ENCODE assay signal across 22 mouse cellular contexts in the genomic region with DNA sequence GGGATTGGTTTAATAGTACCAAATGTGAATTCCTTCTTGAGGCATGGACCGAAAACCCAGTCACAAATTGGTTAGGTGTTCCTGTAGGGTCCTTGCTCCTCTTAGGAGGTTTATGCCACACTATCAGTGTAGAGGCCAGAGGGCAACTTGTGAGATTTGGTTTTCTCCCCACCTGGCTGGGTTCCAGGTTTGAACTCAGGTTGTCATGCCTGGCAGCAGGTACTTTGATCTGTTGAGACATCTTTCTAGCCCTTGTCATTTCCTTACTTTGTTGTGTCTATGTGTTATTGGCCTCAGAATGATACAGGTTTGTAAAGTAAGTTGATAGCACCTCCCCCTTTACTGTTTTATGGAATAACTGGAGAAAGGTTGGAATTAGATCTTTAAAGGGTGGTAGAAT.
A peak's percentile ranks its signal among the peaks of the same experiment; 100 is the strongest.
DNase-seq lines count a peak whose midpoint lies in the region; ATAC-seq and TF ChIP-seq lines count a peak whose summit lies in the region.
"Had no signal": no experiment of that assay in that cellular context is flagged by ENCODE, and none has a peak within 500 bp of the region (broad histone marks: within the 10 kb centered on the region; RNA-seq: fewer than 3 reads in every experiment).

No protein-coding gene starts in this region.

- no peak for ATAC-seq in midbrain, embryonic 11.5 days (ENCODE audit: low FRiP score)
- no peak for ATAC-seq in midbrain, embryonic 15.5 days (replicated peaks)
- ATAC-seq: activated CD4-positive, CD25-positive, alpha-beta regulatory T cell, adult 4 months; CD4-positive, CD25-positive, alpha-beta regulatory T cell, adult 4 months; forebrain, embryonic 13.5 days; forebrain, embryonic 15.5 days; forebrain, postnatal 0 days; Patski had no signal

- no peak overlapping the region for H3K4me2 ChIP-seq in midbrain, embryonic 11.5 days
- H3K4me2 ChIP-seq in midbrain, embryonic 15.5 days: no peak overlapping the region
- H3K4me2 ChIP-seq: embryonic facial prominence, embryonic 12.5 days; forebrain, embryonic 13.5 days; forebrain, embryonic 15.5 days had no signal

- no peaks in the 10 kb centered on the region for H3K27me3 ChIP-seq in liver, adult 2 months (ENCODE audit: control insufficient read depth, insufficient read depth, low read length)
- no peaks in the 10 kb centered on the region for H3K27me3 ChIP-seq in midbrain, embryonic 11.5 days (ENCODE audit: control insufficient read depth, insufficient read depth, low read length)
- H3K27me3 ChIP-seq in midbrain, embryonic 15.5 days (replicated peaks): no peaks in the 10 kb centered on the region
- H3K27me3 ChIP-seq: CH12.LX; embryonic facial prominence, embryonic 12.5 days; forebrain, embryonic 13.5 days; forebrain, embryonic 15.5 days; Patski had no signal

- H3K9me3 ChIP-seq in midbrain, embryonic 11.5 days (ENCODE audit: control insufficient read depth, low read length): no peaks in the 10 kb centered on the region
- no peaks in the 10 kb centered on the region for H3K9me3 ChIP-seq in midbrain, embryonic 15.5 days
- H3K9me3 ChIP-seq: embryonic facial prominence, embryonic 10.5 days; embryonic facial prominence, embryonic 12.5 days; forebrain, embryonic 13.5 days; forebrain, embryonic 15.5 days; G1E had no signal

- DNase-seq in cerebellum, adult 9-10 months: peak; percentile 9
- no peak for DNase-seq in cerebellum, adult 18-20 months
- DNase-seq in cerebellum, postnatal 10 days: peak; percentile 14 to 22
- no peak for DNase-seq in cerebellum, adult 11-12 months
- peak; percentile 41 for DNase-seq in liver, adult 2 months (ENCODE audit: extremely low read depth, low read depth, low spot score)
- DNase-seq in liver: no peak
- DNase-seq in midbrain, embryonic 11.5 days (ENCODE audit: low spot score, missing footprints): peak; percentile 78
- DNase-seq: adrenal gland, adult 8-10 months; adrenal gland, postnatal 14 days; adrenal gland, postnatal 36 days; B cell, adult 2 months; forebrain, postnatal 0 days had no signal

- H3K27ac ChIP-seq in liver, adult 2 months (replicated peaks; ENCODE audit: insufficient read depth, low read depth, low read length): no peak overlapping the region
- no peak overlapping the region for H3K27ac ChIP-seq in midbrain, embryonic 11.5 days (ENCODE audit: low read depth, low read length)
- no peak overlapping the region for H3K27ac ChIP-seq in midbrain, embryonic 15.5 days
- H3K27ac ChIP-seq: embryonic facial prominence, embryonic 10.5 days; embryonic facial prominence, embryonic 12.5 days; forebrain, embryonic 13.5 days; forebrain, embryonic 15.5 days had no signal

- TF ChIP-seq CTCF in liver, adult 2 months (IDR thresholded peaks at IDR 0.05; ENCODE audit: low read depth, low read length): no peak

- no peak overlapping the region for H3K9ac ChIP-seq in liver, adult 2 months (ENCODE audit: low read depth, low read length)
- H3K9ac ChIP-seq in midbrain, embryonic 11.5 days (ENCODE audit: low read length): no peak overlapping the region
- no peak overlapping the region for H3K9ac ChIP-seq in midbrain, embryonic 15.5 days
- H3K9ac ChIP-seq: embryonic facial prominence, embryonic 12.5 days; forebrain, embryonic 13.5 days; forebrain, embryonic 15.5 days; forebrain, postnatal 0 days had no signal

- H3K4me1 ChIP-seq in liver, adult 2 months (ENCODE audit: control insufficient read depth, insufficient read depth, low read length): no peaks in the 10 kb centered on the region
- H3K4me1 ChIP-seq in midbrain, embryonic 11.5 days (ENCODE audit: control insufficient read depth, insufficient read depth, low read length): no peaks in the 10 kb centered on the region
- H3K4me1 ChIP-seq in midbrain, embryonic 15.5 days: no peaks in the 10 kb centered on the region
- H3K4me1 ChIP-seq: embryonic facial prominence, embryonic 12.5 days; forebrain, embryonic 13.5 days; forebrain, embryonic 15.5 days had no signal

- H3K4me3 ChIP-seq in liver, adult 2 months (ENCODE audit: insufficient read depth, low read depth, low read length): no peak overlapping the region
- H3K4me3 ChIP-seq in midbrain, embryonic 11.5 days (ENCODE audit: low read depth, low read length): no peak overlapping the region
- no peak overlapping the region for H3K4me3 ChIP-seq in midbrain, embryonic 15.5 days
- H3K4me3 ChIP-seq: embryonic facial prominence, embryonic 10.5 days; embryonic facial prominence, embryonic 12.5 days; forebrain, embryonic 13.5 days; forebrain, embryonic 15.5 days had no signal

- TF ChIP-seq POLR2A in liver, adult 2 months (IDR thresholded peaks at IDR 0.05; ENCODE audit: extremely low read depth, insufficient read depth, low read length): no peak

- no peaks in the 10 kb centered on the region for H3K79me2 ChIP-seq in liver, adult 2 months (ENCODE audit: control insufficient read depth, insufficient read depth, low read length)

- WGBS in liver, adult 2 months: 100% methylated on average over 1 of the region's 1 CpGs
- WGBS in midbrain, embryonic 11.5 days: 97% methylated on average over 1 of the region's 1 CpGs
- 91% methylated on average over 1 of the region's 1 CpGs for WGBS in midbrain, embryonic 15.5 days

- no peaks in the 10 kb centered on the region for H3K36me3 ChIP-seq in liver, adult 2 months (ENCODE audit: control insufficient read depth, insufficient read depth, low read length)
- no peaks in the 10 kb centered on the region for H3K36me3 ChIP-seq in midbrain, embryonic 11.5 days (ENCODE audit: control insufficient read depth, insufficient read depth, low read length)
- H3K36me3 ChIP-seq in midbrain, embryonic 15.5 days (replicated peaks): no peaks in the 10 kb centered on the region
- H3K36me3 ChIP-seq: embryonic facial prominence, embryonic 12.5 days; forebrain, embryonic 15.5 days had no signal

Comparison
In these comparisons a context has a peak if more than half of its experiments do, and no peak if none do; other contexts are left out.
1. DNase-seq: peak in cerebellum, adult 9-10 months (single experiment), cerebellum, postnatal 10 days (2 of 2), liver, adult 2 months (single experiment) and midbrain, embryonic 11.5 days (single experiment); none in cerebellum, adult 18-20 months (0 of 2), cerebellum, adult 11-12 months (single experiment) and liver (single experiment).